Mouse (Mus musculus): ENCODE results near the gene Uvrag. TPM values are rescaled to one million over a fixed set of nuclear protein-coding genes. Genes with fewer than 3 reads are reported as not detected.

The Uvrag gene
- polyA plus RNA-seq, 1 experiment from 2014 or later: 10.1 TPM

- Histone ChIP-seq H3K9me3 (ENCODE audit: control insufficient read depth, low read length) (no peaks in the 10 kb centered on the region), H3K27me3 (ENCODE audit: control insufficient read depth, insufficient read depth, low read length) (no peaks in the 10 kb centered on the region), H3K4me1 (ENCODE audit: control insufficient read depth, insufficient read depth, low read length) (no peaks in the 10 kb centered on the region), H3K36me3 (ENCODE audit: control insufficient read depth, insufficient read depth, low read length) (no peaks in the 10 kb centered on the region), H3K4me2 (no peak overlapping the region), H3K4me3 (ENCODE audit: low read depth, low read length) (no peak overlapping the region), H3K27ac (ENCODE audit: low read depth, low read length) (no peak overlapping the region), H3K9ac (ENCODE audit: low read length) (no peak overlapping the region)
- ATAC-seq (ENCODE audit: low FRiP score) (no peak), DNase-seq (ENCODE audit: low spot score, missing footprints) (no peak)
- WGBS: 91% methylated on average over 9 of the region's 9 CpGs
Measured at GRCm38 (mm10) chr7:99169717-99170403, 28.9 kb upstream of the Uvrag start.

- no peak overlapping the region for H3K4me2 ChIP-seq
- no peak overlapping the region for H3K27ac ChIP-seq (ENCODE audit: low read depth, low read length)
- ATAC-seq (ENCODE audit: low FRiP score): no peak
- no peaks in the 10 kb centered on the region for H3K4me1 ChIP-seq (ENCODE audit: control insufficient read depth, insufficient read depth, low read length)
- no peaks in the 10 kb centered on the region for H3K9me3 ChIP-seq (ENCODE audit: control insufficient read depth, low read length)
- no peak for DNase-seq (ENCODE audit: low spot score, missing footprints)
- no peaks in the 10 kb centered on the region for H3K27me3 ChIP-seq (ENCODE audit: control insufficient read depth, insufficient read depth, low read length)
- no peak overlapping the region for H3K4me3 ChIP-seq (ENCODE audit: low read depth, low read length)
- H3K36me3 ChIP-seq (ENCODE audit: control insufficient read depth, insufficient read depth, low read length): no peaks in the 10 kb centered on the region
- H3K9ac ChIP-seq (ENCODE audit: low read length): no peak overlapping the region
- 86% methylated on average over 6 of the region's 6 CpGs for WGBS
Measured at GRCm38 (mm10) chr7:99168756-99169155, 27.8 kb upstream of the Uvrag start.

- WGBS: 71% methylated on average over 5 of the region's 5 CpGs
Measured at GRCm38 (mm10) chr7:99167939-99168338, 27.0 kb upstream of the Uvrag start.

GRCm38 (mm10) chr7:99166159-99166558 lies 25.2 kb upstream of the Uvrag start:
- H3K27me3 ChIP-seq (ENCODE audit: control insufficient read depth, insufficient read depth, low read length): no peaks in the 10 kb centered on the region
- DNase-seq (ENCODE audit: low spot score, missing footprints) (no peak), ATAC-seq (ENCODE audit: low FRiP score) (no peak)
- H3K4me3 ChIP-seq (ENCODE audit: low read depth, low read length): no peak overlapping the region
- no peak overlapping the region for H3K9ac ChIP-seq (ENCODE audit: low read length)
- H3K9me3 ChIP-seq (ENCODE audit: control insufficient read depth, low read length): no peaks in the 10 kb centered on the region
- 87% methylated on average over 8 of the region's 8 CpGs for WGBS
- H3K4me2 ChIP-seq: no peak overlapping the region
- no peaks in the 10 kb centered on the region for H3K4me1 ChIP-seq (ENCODE audit: control insufficient read depth, insufficient read depth, low read length)
- H3K27ac ChIP-seq (ENCODE audit: low read depth, low read length): no peak overlapping the region
- no peaks in the 10 kb centered on the region for H3K36me3 ChIP-seq (ENCODE audit: control insufficient read depth, insufficient read depth, low read length)

More at GRCm38 (mm10) chr7:99167939-99168338, 27.0 kb upstream of the Uvrag start:
- Histone ChIP-seq H3K27me3 (ENCODE audit: control insufficient read depth, insufficient read depth, low read length) (no peaks in the 10 kb centered on the region), H3K4me1 (ENCODE audit: control insufficient read depth, insufficient read depth, low read length) (no peaks in the 10 kb centered on the region), H3K9ac (ENCODE audit: low read length) (no peak overlapping the region), H3K27ac (ENCODE audit: low read depth, low read length) (no peak overlapping the region), H3K36me3 (ENCODE audit: control insufficient read depth, insufficient read depth, low read length) (no peaks in the 10 kb centered on the region), H3K9me3 (ENCODE audit: control insufficient read depth, low read length) (no peaks in the 10 kb centered on the region), H3K4me2 (no peak overlapping the region), H3K4me3 (ENCODE audit: low read depth, low read length) (no peak overlapping the region)
- ATAC-seq (ENCODE audit: low FRiP score) (no peak), DNase-seq (ENCODE audit: low spot score, missing footprints) (no peak)

GRCm38 (mm10) chr7:99164873-99165410 lies 24.0 kb upstream of the Uvrag start:
- DNase-seq (ENCODE audit: low spot score, missing footprints) (no peak), ATAC-seq (ENCODE audit: low FRiP score) (no peak)
- Histone ChIP-seq H3K4me1 (ENCODE audit: control insufficient read depth, insufficient read depth, low read length) (no peaks in the 10 kb centered on the region), H3K36me3 (ENCODE audit: control insufficient read depth, insufficient read depth, low read length) (no peaks in the 10 kb centered on the region), H3K9ac (ENCODE audit: low read length) (no peak overlapping the region), H3K4me2 (no peak overlapping the region), H3K27ac (ENCODE audit: low read depth, low read length) (no peak overlapping the region), H3K4me3 (ENCODE audit: low read depth, low read length) (no peak overlapping the region), H3K27me3 (ENCODE audit: control insufficient read depth, insufficient read depth, low read length) (no peaks in the 10 kb centered on the region), H3K9me3 (ENCODE audit: control insufficient read depth, low read length) (no peaks in the 10 kb centered on the region)
- WGBS: 92% methylated on average over 7 of the region's 7 CpGs

- no peak for DNase-seq (ENCODE audit: low spot score, missing footprints)
- Histone ChIP-seq H3K36me3 (ENCODE audit: control insufficient read depth, insufficient read depth, low read length) (no peaks in the 10 kb centered on the region), H3K27ac (ENCODE audit: low read depth, low read length) (no peak overlapping the region), H3K9ac (ENCODE audit: low read length) (no peak overlapping the region), H3K4me1 (ENCODE audit: control insufficient read depth, insufficient read depth, low read length) (no peaks in the 10 kb centered on the region), H3K4me3 (ENCODE audit: low read depth, low read length) (no peak overlapping the region), H3K9me3 (ENCODE audit: control insufficient read depth, low read length) (no peaks in the 10 kb centered on the region), H3K27me3 (ENCODE audit: control insufficient read depth, insufficient read depth, low read length) (no peaks in the 10 kb centered on the region), H3K4me2 (no peak overlapping the region)
- ATAC-seq (ENCODE audit: low FRiP score): no peak
- 89% methylated on average over 7 of the region's 7 CpGs for WGBS
Measured at GRCm38 (mm10) chr7:99162462-99162861, 21.5 kb upstream of the Uvrag start.

GRCm38 (mm10) chr7:99161961-99162360 lies 21.0 kb upstream of the Uvrag start:
- Histone ChIP-seq H3K9me3 (ENCODE audit: control insufficient read depth, low read length) (no peaks in the 10 kb centered on the region), H3K27me3 (ENCODE audit: control insufficient read depth, insufficient read depth, low read length) (no peaks in the 10 kb centered on the region), H3K4me2 (no peak overlapping the region), H3K27ac (ENCODE audit: low read depth, low read length) (no peak overlapping the region), H3K36me3 (ENCODE audit: control insufficient read depth, insufficient read depth, low read length) (no peaks in the 10 kb centered on the region), H3K4me3 (ENCODE audit: low read depth, low read length) (no peak overlapping the region), H3K9ac (ENCODE audit: low read length) (no peak overlapping the region), H3K4me1 (ENCODE audit: control insufficient read depth, insufficient read depth, low read length) (no peaks in the 10 kb centered on the region)
- WGBS: 90% methylated on average over 11 of the region's 11 CpGs
- no peak for DNase-seq (ENCODE audit: low spot score, missing footprints)
- ATAC-seq (ENCODE audit: low FRiP score): no peak

GRCm38 (mm10) chr7:99161529-99161928 lies 20.6 kb upstream of the Uvrag start:
- no peak overlapping the region for H3K27ac ChIP-seq (ENCODE audit: low read depth, low read length)

GRCm38 (mm10) chr7:99160995-99161394 lies 20.1 kb upstream of the Uvrag start:
- Histone ChIP-seq H3K27ac (ENCODE audit: low read depth, low read length) (no peak overlapping the region), H3K9ac (ENCODE audit: low read length) (no peak overlapping the region), H3K4me2 (no peak overlapping the region), H3K4me1 (ENCODE audit: control insufficient read depth, insufficient read depth, low read length) (peaks cover 1% of the 10 kb centered on the region), H3K9me3 (ENCODE audit: control insufficient read depth, low read length) (no peaks in the 10 kb centered on the region), H3K36me3 (ENCODE audit: control insufficient read depth, insufficient read depth, low read length) (no peaks in the 10 kb centered on the region), H3K27me3 (ENCODE audit: control insufficient read depth, insufficient read depth, low read length) (no peaks in the 10 kb centered on the region), H3K4me3 (ENCODE audit: low read depth, low read length) (no peak overlapping the region)
- DNase-seq (ENCODE audit: low spot score, missing footprints): no peak
- peak; percentile 7; the same call in 1 of the 2 replicates for ATAC-seq (ENCODE audit: low FRiP score)
- WGBS: 80% methylated on average over 7 of the region's 7 CpGs

More at GRCm38 (mm10) chr7:99161529-99161928, 20.6 kb upstream of the Uvrag start:
- Histone ChIP-seq H3K4me3 (ENCODE audit: low read depth, low read length) (no peak overlapping the region), H3K27me3 (ENCODE audit: control insufficient read depth, insufficient read depth, low read length) (no peaks in the 10 kb centered on the region), H3K9ac (ENCODE audit: low read length) (no peak overlapping the region), H3K36me3 (ENCODE audit: control insufficient read depth, insufficient read depth, low read length) (no peaks in the 10 kb centered on the region), H3K9me3 (ENCODE audit: control insufficient read depth, low read length) (no peaks in the 10 kb centered on the region), H3K4me2 (no peak overlapping the region), H3K4me1 (ENCODE audit: control insufficient read depth, insufficient read depth, low read length) (no peaks in the 10 kb centered on the region)
- 55% methylated on average over 4 of the region's 4 CpGs for WGBS
- ATAC-seq (ENCODE audit: low FRiP score) (peak; percentile 42), DNase-seq (ENCODE audit: low spot score, missing footprints) (no peak)
